Mouse (Mus musculus) heart, adult 2 months (tissue): ENCODE measurements around the gene Ephb1. TPM values are rescaled to one million over a fixed set of nuclear protein-coding genes. Genes with fewer than 3 reads are reported as not detected.
A peak's percentile ranks its signal among the peaks of the same experiment; 100 is the strongest.

Source experiments
- DNase-seq, 2 experiments: peaks; one replicate each; pipeline ENCODE4 v3.0.0; 2021
- H3K27ac ChIP-seq: fragments of 200-600 bp; 2 replicates; pipeline ENCODE4 v1.8.1; 2022
- H3K27me3 ChIP-seq: fragments of 200-500 bp; 2 replicates; pipeline ENCODE4 v1.6.1; 2012; ENCODE audit warnings: mild to moderate bottlenecking, low read length, inconsistent platforms, mixed read lengths; ENCODE audit not compliant: control insufficient read depth, insufficient read depth
- H3K36me3 ChIP-seq: fragments of 200-500 bp; 2 replicates; pipeline ENCODE4 v1.6.1; 2012; ENCODE audit warnings: low read length, inconsistent platforms; ENCODE audit not compliant: control insufficient read depth, insufficient read depth
- H3K4me1 ChIP-seq: fragments of 200-500 bp; 2 replicates; pipeline ENCODE4 v1.6.1; 2011; ENCODE audit warnings: low read length; ENCODE audit not compliant: control insufficient read depth, insufficient read depth
- H3K4me3 ChIP-seq: fragments of 200-600 bp; 2 replicates; pipeline ENCODE4 v1.8.1; 2022
- H3K79me2 ChIP-seq: fragments of 200-500 bp; replicated peaks from 2 replicates; pipeline ENCODE4 v1.6.1; 2012; ENCODE audit warnings: mild to moderate bottlenecking, inconsistent platforms, low read length, moderate library complexity, mixed read lengths; ENCODE audit not compliant: control insufficient read depth, insufficient read depth
- H3K9ac ChIP-seq: fragments of 200-500 bp; 2 replicates; pipeline ENCODE4 v1.6.1; 2012; ENCODE audit warnings: low read depth, mild to moderate bottlenecking, control low read depth, inconsistent platforms, low read length, mixed read lengths
- CTCF ChIP-seq: fragments of 200-600 bp; IDR thresholded peaks from 2 replicates; pipeline ENCODE4 v1.8.1; 2022; ENCODE audit warnings: antibody characterized with exemption, mild to moderate bottlenecking, moderate library complexity
- EP300 ChIP-seq: fragments of 200-500 bp; IDR thresholded peaks from 2 replicates; pipeline ENCODE4 v1.6.1; 2011; ENCODE audit warnings: low read depth, low read length, control low read depth; ENCODE audit not compliant: insufficient read depth
- POLR2A ChIP-seq: fragments of 200-500 bp; IDR thresholded peaks from 2 replicates; pipeline ENCODE4 v1.6.1; 2011; ENCODE audit warnings: mild to moderate bottlenecking, low read depth, low read length, control low read depth; ENCODE audit not compliant: insufficient read depth
- WGBS: fragments of 180-500 bp; shearing (Covaris S2); methylation state at CpG from one replicate; pipeline ENCODE4 v1.1.7; 2018; 5-methylcytosine and 5-hydroxymethylcytosine counted together
- intact Hi-C: fragments of 180-260 bp; cut with DNase I; formaldehyde crosslinking; loops from one replicate; pipeline ENCODE4 v1.15.1; 2025
- polyA plus RNA-seq: library from polyadenylated mRNA; depleted of rRNA; stranded (reverse); fragments of >200 nt; gene quantifications from 2 replicates; pipeline ENCODE4 v1.2.3, GENCODE M21; 2012
- total RNA-seq, 2 experiments: library from RNA; stranded (reverse); gene quantifications; 2 replicates each; pipeline ENCODE4 v1.2.3; 2021

The Ephb1 gene
- total and polyA plus RNA-seq, 3 experiments, result 3.1 to 23.3 (median 21.2) TPM

DNA sequence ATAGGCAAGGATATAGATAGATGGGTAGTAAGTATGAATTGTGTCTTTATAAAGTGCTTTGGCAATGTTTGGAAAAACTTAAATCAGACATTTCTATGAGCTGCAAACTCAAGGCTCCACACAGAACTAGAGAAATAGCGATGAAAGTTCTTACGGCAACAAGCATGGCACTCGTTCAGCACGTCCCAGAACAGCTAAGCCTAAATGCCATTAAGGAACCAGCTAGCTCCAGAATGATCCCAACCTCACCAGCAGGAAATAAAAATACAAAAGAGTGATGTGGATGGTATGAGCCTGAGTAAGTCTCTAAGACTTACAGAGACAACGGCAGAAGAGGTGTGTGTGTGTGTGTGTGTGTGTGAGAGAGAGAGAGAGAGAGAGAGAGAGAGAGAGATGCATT lies 20.2 kb upstream of the Ephb1 start:
- Histone ChIP-seq H3K79me2 (no peaks in the 10 kb centered on the region), H3K27me3 (no peaks in the 10 kb centered on the region), H3K36me3 (no peaks in the 10 kb centered on the region), H3K4me3 (no peak overlapping the region), H3K27ac (no peak overlapping the region), H3K4me1 (no peaks in the 10 kb centered on the region), H3K9ac (no peak overlapping the region)
- intact Hi-C loops, result no loop called here
- WGBS, result 88% methylated on average over 5 of the region's 5 CpGs
- TF ChIP-seq EP300 (no peak), CTCF (no peak), POLR2A (no peak)
- DNase-seq, result no peak

DNA sequence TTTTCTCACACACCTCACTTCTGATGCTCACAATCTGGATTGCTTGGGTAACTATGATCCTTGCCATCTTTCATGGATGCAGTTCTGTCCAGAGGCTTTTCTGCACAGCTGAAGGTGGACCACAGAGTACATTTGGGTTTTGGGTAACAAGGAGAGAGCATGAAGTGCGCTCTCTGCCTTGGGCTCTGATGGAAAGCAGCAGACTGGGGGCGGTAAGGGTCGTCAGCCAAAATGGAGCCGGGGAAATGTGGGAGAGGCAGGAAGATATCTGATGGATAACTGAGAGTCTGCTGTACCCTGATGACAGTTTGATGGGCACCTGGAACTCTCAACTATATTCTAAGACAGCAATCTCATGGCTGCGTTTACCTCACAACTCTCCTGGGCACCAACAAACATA lies 19.4 kb upstream of the Ephb1 start:
- 66% methylated on average over 5 of the region's 5 CpGs for WGBS

DNA sequence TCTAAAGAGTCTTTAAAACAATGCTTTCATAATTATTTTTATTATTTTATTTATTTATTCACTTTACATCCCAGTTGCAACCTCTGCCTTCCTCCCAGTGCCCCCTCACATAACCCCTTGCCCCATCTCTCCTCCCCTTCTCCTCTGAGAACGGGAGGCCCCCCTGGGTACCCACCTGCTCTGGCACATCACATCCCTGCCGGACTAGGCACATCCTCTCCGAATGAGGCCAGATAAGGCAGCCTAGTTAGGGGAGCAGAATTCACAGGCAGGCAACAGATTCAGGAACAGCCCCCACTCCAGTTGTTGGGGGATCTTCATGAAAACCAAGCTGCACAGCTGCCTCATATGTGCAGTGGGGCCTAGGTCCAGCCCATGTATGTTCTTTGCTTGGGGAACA lies 17.4 kb upstream of the Ephb1 start:
- Histone ChIP-seq H3K27me3 (no peaks in the 10 kb centered on the region), H3K27ac (no peak overlapping the region), H3K4me3 (no peak overlapping the region), H3K9ac (no peak overlapping the region), H3K36me3 (no peaks in the 10 kb centered on the region), H3K79me2 (no peaks in the 10 kb centered on the region), H3K4me1 (no peaks in the 10 kb centered on the region)
- WGBS, result 74% methylated on average over 3 of the region's 3 CpGs
- no peak for DNase-seq
- TF ChIP-seq EP300, result no peak
- TF ChIP-seq POLR2A, result no peak
- no peak for TF ChIP-seq CTCF
- intact Hi-C loops, result no loop called here

More for the DNA sequence above, 19.4 kb upstream of the Ephb1 start:
- Histone ChIP-seq H3K27ac (no peak overlapping the region), H3K9ac (no peak overlapping the region), H3K4me3 (no peak overlapping the region), H3K36me3 (no peaks in the 10 kb centered on the region), H3K27me3 (no peaks in the 10 kb centered on the region), H3K79me2 (no peaks in the 10 kb centered on the region), H3K4me1 (no peaks in the 10 kb centered on the region)
- TF ChIP-seq CTCF (no peak), EP300 (no peak), POLR2A (no peak)
- no peak for DNase-seq
- intact Hi-C loops, result no loop called here

DNA sequence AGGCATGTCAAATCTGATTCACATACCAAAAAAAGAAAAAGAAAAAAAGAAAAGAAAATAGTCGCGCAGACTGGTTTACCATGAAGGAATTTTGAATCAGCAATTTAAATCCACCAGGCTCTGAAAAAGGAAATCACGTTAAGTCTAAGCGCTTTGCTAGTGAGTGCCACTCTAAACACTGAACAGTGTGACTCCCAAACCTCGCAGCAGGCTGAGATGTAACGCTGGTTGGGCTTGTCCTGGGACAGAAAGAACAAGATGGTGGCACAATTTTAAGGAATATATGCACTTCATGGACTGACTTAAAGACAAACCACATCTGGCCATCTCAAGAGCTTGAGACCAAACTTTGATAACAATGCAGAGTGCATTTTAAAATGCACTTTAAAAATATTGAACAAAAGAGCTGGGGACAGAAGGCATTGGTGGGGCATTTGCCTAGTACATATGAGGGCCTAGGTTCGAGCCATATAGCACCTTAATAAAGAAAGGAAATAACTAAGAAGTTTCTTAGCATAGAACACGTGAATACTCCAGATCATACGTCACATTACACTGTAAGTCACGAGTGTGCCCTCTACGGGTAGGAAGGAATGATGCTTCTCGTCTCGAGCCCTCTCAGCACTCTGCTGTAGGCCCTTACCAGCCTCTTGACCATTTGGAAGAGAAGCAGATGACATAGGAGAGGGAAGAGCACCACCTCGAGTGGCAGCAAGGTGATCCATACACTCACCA lies 16.7 kb upstream of the Ephb1 start:
- intact Hi-C loops, result no loop called here
- no peak for TF ChIP-seq POLR2A
- TF ChIP-seq EP300, result no peak
- no peak for TF ChIP-seq CTCF
- 53% methylated on average over 14 of the region's 14 CpGs for WGBS
- no peak overlapping the region for H3K9ac ChIP-seq
- H3K4me3 ChIP-seq, result no peak overlapping the region
- H3K27me3 ChIP-seq, result no peaks in the 10 kb centered on the region
- DNase-seq, result no peak
- H3K4me1 ChIP-seq, result no peaks in the 10 kb centered on the region
- no peaks in the 10 kb centered on the region for H3K79me2 ChIP-seq
- H3K27ac ChIP-seq, result no peak overlapping the region
- H3K36me3 ChIP-seq, result no peaks in the 10 kb centered on the region

DNA sequence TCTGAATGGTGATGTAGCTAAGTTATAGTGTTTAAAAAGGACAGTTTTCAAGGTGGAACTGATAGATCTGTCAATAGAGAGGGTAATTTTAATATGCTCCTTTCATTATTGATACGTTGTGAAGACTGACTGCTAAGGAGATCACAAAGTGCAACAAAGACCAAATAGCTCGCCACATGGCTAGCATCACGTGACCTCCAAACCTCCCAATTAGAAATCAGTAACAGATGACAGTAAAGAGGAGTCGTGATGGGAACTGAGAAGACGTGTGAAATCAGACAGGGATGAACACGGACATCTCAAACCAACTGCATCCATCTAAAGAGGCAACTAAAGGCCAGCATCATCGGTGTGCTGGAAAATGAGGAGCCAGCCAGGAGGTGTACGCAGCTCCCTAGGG lies 15.6 kb upstream of the Ephb1 start:
- TF ChIP-seq CTCF (no peak), EP300 (no peak), POLR2A (no peak)
- intact Hi-C loops, result no loop called here
- WGBS, result 66% methylated on average over 8 of the region's 8 CpGs
- no peak overlapping the region for H3K4me3 ChIP-seq
- H3K4me1 ChIP-seq, result no peaks in the 10 kb centered on the region
- no peaks in the 10 kb centered on the region for H3K27me3 ChIP-seq
- H3K36me3 ChIP-seq, result no peaks in the 10 kb centered on the region
- no peak for DNase-seq
- no peak overlapping the region for H3K9ac ChIP-seq
- H3K79me2 ChIP-seq, result no peaks in the 10 kb centered on the region
- no peak overlapping the region for H3K27ac ChIP-seq

DNA sequence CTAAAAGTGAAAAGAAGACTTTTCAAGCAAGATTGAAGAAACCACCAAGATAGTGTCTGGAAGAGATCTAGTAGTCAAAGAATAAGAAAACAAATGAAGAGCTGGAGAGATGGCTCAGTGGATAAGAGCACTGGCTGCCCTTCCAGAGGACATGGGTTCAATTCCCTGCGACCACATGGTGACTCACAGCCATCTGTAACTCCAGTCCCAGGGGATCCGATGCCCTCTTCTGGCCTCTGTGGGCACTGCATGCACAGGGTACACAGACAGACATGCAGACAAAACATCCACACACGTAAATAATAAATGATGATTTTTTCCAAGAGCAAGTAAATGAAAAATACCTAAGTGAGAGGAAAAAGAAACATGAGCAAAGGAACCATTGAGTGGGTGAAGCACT lies 14.6 kb upstream of the Ephb1 start:
- Histone ChIP-seq H3K4me1 (no peaks in the 10 kb centered on the region), H3K79me2 (no peaks in the 10 kb centered on the region), H3K36me3 (no peaks in the 10 kb centered on the region), H3K27me3 (no peaks in the 10 kb centered on the region), H3K9ac (no peak overlapping the region), H3K27ac (no peak overlapping the region), H3K4me3 (no peak overlapping the region)
- intact Hi-C loops, result no loop called here
- no peak for DNase-seq
- TF ChIP-seq POLR2A (no peak), CTCF (peak; percentile 44)
- 72% methylated on average over 3 of the region's 3 CpGs for WGBS
